Mouse (Mus musculus): ENCODE results near the gene Dok1. TPM values are rescaled to one million over a fixed set of nuclear protein-coding genes. Genes with fewer than 3 reads are reported as not detected.

Gene Dok1
- total and polyA plus RNA-seq, 3 experiments, result 18.7 to 22.3 TPM; not detected in 1

- TF ChIP-seq KAT2A (conservative IDR thresholded peaks at IDR 0.05; ENCODE audit: low read depth, low read length) (no peak), USF2 (IDR thresholded peaks at IDR 0.05; ENCODE audit: borderline replicate concordance in 1 of 2, insufficient read depth in 1 of 2, low read depth in 1 of 2, low read length in 2 of 2) (no peak), NELFE (IDR thresholded peaks at IDR 0.05; ENCODE audit: low read depth, low read length) (peak; percentile 15; the same call in 1 of the 2 replicates), RCOR1 (IDR thresholded peaks at IDR 0.05; ENCODE audit: low read depth, low read length) (no peak), CTCF (IDR thresholded peaks at IDR 0.05 in 2 of 3, conservative IDR thresholded peaks at IDR 0.05 in 1 of 3; ENCODE audit: control insufficient read depth in 1 of 3, insufficient read depth in 1 of 3, low read depth in 2 of 3, low read length in 3 of 3, poor library complexity in 1 of 3, severe bottlenecking in 1 of 3) (no peak), NRF1 (IDR thresholded peaks at IDR 0.05; ENCODE audit: insufficient read depth, low read depth, low read length, poor library complexity, severe bottlenecking) (no peak), USF1 (IDR thresholded peaks at IDR 0.05; ENCODE audit: low read depth, low read length) (no peak), ETS1 (IDR thresholded peaks at IDR 0.05; ENCODE audit: low read depth, low read length) (peak; percentile 34; the same call in 1 of the 2 replicates), POLR2AphosphoS5 (IDR thresholded peaks at IDR 0.05; ENCODE audit: borderline replicate concordance, low read depth, low read length) (no peak), UBTF (IDR thresholded peaks at IDR 0.05; ENCODE audit: borderline replicate concordance, insufficient read depth, low read depth, low read length) (no peak), BHLHE40 (IDR thresholded peaks at IDR 0.05; ENCODE audit: borderline replicate concordance, low read depth, low read length) (no peak), ZMIZ1 (IDR thresholded peaks at IDR 0.05; ENCODE audit: low read depth, low read length) (peak; percentile 98), GATA1 (IDR thresholded peaks at IDR 0.05; ENCODE audit: low read depth, low read length) (no peak), ELF1 (IDR thresholded peaks at IDR 0.05; ENCODE audit: low read depth, low read length) (no peak), EP300 (IDR thresholded peaks at IDR 0.05; ENCODE audit: low read depth in 1 of 2, low read length in 2 of 2) (no peak), SIN3A (IDR thresholded peaks at IDR 0.05; ENCODE audit: low read length) (no peak), MAZ (IDR thresholded peaks at IDR 0.05; ENCODE audit: low read depth, low read length) (no peak), ZC3H11A (IDR thresholded peaks at IDR 0.05; ENCODE audit: low read depth, low read length) (no peak), POLR2AphosphoS2 (IDR thresholded peaks at IDR 0.05; ENCODE audit: low read length) (no peak), HCFC1 (IDR thresholded peaks at IDR 0.05; ENCODE audit: low read depth, low read length) (no peak), TCF12 (IDR thresholded peaks at IDR 0.05; ENCODE audit: low read depth, low read length) (no peak), JUND (IDR thresholded peaks at IDR 0.05; ENCODE audit: low read depth, low read length) (no peak)
Measured at GRCm38 (mm10) chr6:83011255-83011654, 22.0 kb downstream of the Dok1 start (continued).

GRCm38 (mm10) chr6:83010010-83010409, 23.3 kb downstream of the Dok1 start:
- H3K4me1 ChIP-seq (ENCODE audit: control insufficient read depth in 1 of 2, insufficient read depth in 2 of 2, low read length in 2 of 2), result peaks cover 41 to 52% of the 10 kb centered on the region in 2 experiments
- DNase-seq (ENCODE audit: low read depth, low spot score), result peak; percentile 88
- peaks cover 3% of the 10 kb centered on the region for H3K79me2 ChIP-seq (ENCODE audit: control insufficient read depth, insufficient read depth, low read length, poor library complexity)
- H3K27ac ChIP-seq (ENCODE audit: control insufficient read depth, low read depth, low read length), result peak overlapping the region; percentile 88
- peak overlapping the region; percentile 79 for H3K9ac ChIP-seq (ENCODE audit: control insufficient read depth, low read depth, low read length, poor library complexity, severe bottlenecking)
- no peaks in the 10 kb centered on the region for H3K9me3 ChIP-seq (replicated peaks; ENCODE audit: insufficient read depth, low read length)
- H3K4me3 ChIP-seq (ENCODE audit: control insufficient read depth in 1 of 2, insufficient read depth in 1 of 2, low read depth in 2 of 2, low read length in 2 of 2), result peak overlapping the region; percentile 56 to 80
- H3K36me3 ChIP-seq (ENCODE audit: control insufficient read depth in 1 of 2, insufficient read depth in 2 of 2, low read length in 2 of 2), result peaks cover 0 to 52% of the 10 kb centered on the region in 2 experiments; a peak in 2 of 4 replicates
- H3K27me3 ChIP-seq (ENCODE audit: control insufficient read depth in 1 of 2, insufficient read depth in 2 of 2, low read length in 2 of 2), result no peaks in the 10 kb centered on the region
- TF ChIP-seq SIN3A (IDR thresholded peaks at IDR 0.05; ENCODE audit: low read length), result peak; percentile 70; the same call in 1 of the 2 replicates
- no peak for TF ChIP-seq CHD2 (IDR thresholded peaks at IDR 0.05; ENCODE audit: low read length)
- no peak for TF ChIP-seq ZKSCAN1 (IDR thresholded peaks at IDR 0.05; ENCODE audit: low read depth, low read length)
- no peak for TF ChIP-seq BHLHE40 (IDR thresholded peaks at IDR 0.05; ENCODE audit: borderline replicate concordance, low read depth, low read length)
- 0 out of 2 replicates have a peak, but pooled peaks have one; percentile 16 for TF ChIP-seq MEF2A (IDR thresholded peaks at IDR 0.05; ENCODE audit: extremely low read depth, insufficient replicate concordance, low read depth, low read length, poor library complexity, severe bottlenecking)
- TF ChIP-seq TCF12 (IDR thresholded peaks at IDR 0.05; ENCODE audit: low read depth, low read length), result peak; percentile 73
- TF ChIP-seq MAZ (IDR thresholded peaks at IDR 0.05; ENCODE audit: low read depth, low read length), result peak; percentile 68; the same call in 1 of the 2 replicates
- no peak for TF ChIP-seq MYC (IDR thresholded peaks at IDR 0.05; ENCODE audit: low read depth, low read length)
- peak; percentile 84 for TF ChIP-seq ETS1 (IDR thresholded peaks at IDR 0.05; ENCODE audit: low read depth, low read length)
- peak; percentile 94 for TF ChIP-seq TBP (IDR thresholded peaks at IDR 0.05; ENCODE audit: low read depth, low read length)
- peak; percentile 41 for TF ChIP-seq RCOR1 (IDR thresholded peaks at IDR 0.05; ENCODE audit: low read depth, low read length)
- TF ChIP-seq UBTF (IDR thresholded peaks at IDR 0.05; ENCODE audit: borderline replicate concordance, insufficient read depth, low read depth, low read length), result no peak
- peak; percentile 15 for TF ChIP-seq MXI1 (IDR thresholded peaks at IDR 0.05; ENCODE audit: low read depth, low read length)
- TF ChIP-seq EP300 (IDR thresholded peaks at IDR 0.05; ENCODE audit: low read depth in 1 of 2, low read length in 2 of 2), result peak in 1 of 2 experiments; percentile 70; a peak in 3 of 4 replicates
- no peak; the same call in 1 of the 2 replicates for TF ChIP-seq KAT2A (conservative IDR thresholded peaks at IDR 0.05; ENCODE audit: low read depth, low read length)
- TF ChIP-seq POLR2AphosphoS2 (IDR thresholded peaks at IDR 0.05; ENCODE audit: low read length), result peak; percentile 79; the same call in 1 of the 2 replicates
- no peak for TF ChIP-seq USF2 (IDR thresholded peaks at IDR 0.05; ENCODE audit: borderline replicate concordance in 1 of 2, insufficient read depth in 1 of 2, low read depth in 1 of 2, low read length in 2 of 2)
- peak; percentile 69 for TF ChIP-seq ELF1 (IDR thresholded peaks at IDR 0.05; ENCODE audit: low read depth, low read length)
- peak; percentile 95 for TF ChIP-seq ZMIZ1 (IDR thresholded peaks at IDR 0.05; ENCODE audit: low read depth, low read length)
- TF ChIP-seq POLR2AphosphoS5 (IDR thresholded peaks at IDR 0.05; ENCODE audit: borderline replicate concordance, low read depth, low read length), result peak; percentile 19; the same call in 1 of the 2 replicates
- TF ChIP-seq CHD1 (IDR thresholded peaks at IDR 0.05; ENCODE audit: low read depth, low read length), result 0 out of 2 replicates have a peak, but pooled peaks have one; percentile 6
- TF ChIP-seq HCFC1 (IDR thresholded peaks at IDR 0.05; ENCODE audit: low read depth, low read length), result peak; percentile 83
- peak; percentile 82 for TF ChIP-seq GATA1 (IDR thresholded peaks at IDR 0.05; ENCODE audit: low read depth, low read length)
- no peak for TF ChIP-seq USF1 (IDR thresholded peaks at IDR 0.05; ENCODE audit: low read depth, low read length)
